ENCODE assay signal across 17 mouse cellular contexts in the genomic region with DNA sequence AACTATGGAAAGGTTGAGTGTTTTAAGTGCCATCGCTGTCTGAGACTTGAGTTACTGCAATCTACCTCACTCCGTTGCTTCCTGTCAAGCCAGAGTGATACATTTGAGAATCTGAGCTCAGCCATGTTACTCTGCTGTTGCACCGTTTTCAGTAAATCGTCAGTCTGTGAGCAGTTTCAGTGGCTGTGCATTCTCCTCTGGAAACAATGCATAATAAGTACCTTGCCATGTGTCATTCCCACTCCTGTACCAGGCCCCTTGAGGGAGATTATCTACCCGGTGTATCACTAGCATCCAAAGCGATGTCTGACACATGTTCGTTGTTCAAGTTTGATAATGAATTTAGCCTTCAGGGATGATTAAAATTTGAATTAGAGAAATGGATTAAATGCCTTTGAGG.
DNase-seq lines count a peak whose midpoint lies in the region; ATAC-seq and TF ChIP-seq lines count a peak whose summit lies in the region.
"Had no signal": no experiment of that assay in that cellular context is flagged by ENCODE, and none has a peak within 500 bp of the region (broad histone marks: within the 10 kb centered on the region; RNA-seq: fewer than 3 reads in every experiment).

No protein-coding gene starts in this region.

- no peak overlapping the region for H3K4me3 ChIP-seq in midbrain, embryonic 12.5 days
- no peak overlapping the region for H3K4me3 ChIP-seq in midbrain, embryonic 11.5 days (ENCODE audit: low read depth, low read length)
- H3K4me3 ChIP-seq in hindbrain, postnatal 0 days (ENCODE audit: low read length): no peak overlapping the region
- no peak overlapping the region for H3K4me3 ChIP-seq in midbrain, embryonic 15.5 days
- H3K4me3 ChIP-seq in neural tube, embryonic 14.5 days (ENCODE audit: low read depth, low read length): no peak overlapping the region
- H3K4me3 ChIP-seq: embryonic facial prominence, embryonic 12.5 days; forebrain, embryonic 15.5 days; heart, embryonic 13.5 days had no signal

- no peak overlapping the region for H3K9ac ChIP-seq in midbrain, embryonic 12.5 days (replicated peaks)
- H3K9ac ChIP-seq in midbrain, embryonic 11.5 days (ENCODE audit: low read length): no peak overlapping the region
- no peak overlapping the region for H3K9ac ChIP-seq in hindbrain, postnatal 0 days (replicated peaks; ENCODE audit: low read length)
- no peak overlapping the region for H3K9ac ChIP-seq in midbrain, embryonic 15.5 days
- no peak overlapping the region for H3K9ac ChIP-seq in neural tube, embryonic 14.5 days (replicated peaks; ENCODE audit: low read depth, low read length)
- H3K9ac ChIP-seq: embryonic facial prominence, embryonic 12.5 days; forebrain, embryonic 15.5 days; heart, embryonic 13.5 days had no signal

- H3K9me3 ChIP-seq in midbrain, embryonic 12.5 days: no peaks in the 10 kb centered on the region
- H3K9me3 ChIP-seq in midbrain, embryonic 11.5 days (ENCODE audit: control insufficient read depth, low read length): no peaks in the 10 kb centered on the region
- H3K9me3 ChIP-seq in hindbrain, postnatal 0 days (ENCODE audit: low read length): no peaks in the 10 kb centered on the region
- H3K9me3 ChIP-seq in midbrain, embryonic 15.5 days: no peaks in the 10 kb centered on the region
- H3K9me3 ChIP-seq in neural tube, embryonic 14.5 days (ENCODE audit: control insufficient read depth, low read length): no peaks in the 10 kb centered on the region
- H3K9me3 ChIP-seq: embryonic facial prominence, embryonic 12.5 days; forebrain, embryonic 15.5 days; heart, embryonic 13.5 days had no signal

- no peaks in the 10 kb centered on the region for H3K4me1 ChIP-seq in midbrain, embryonic 12.5 days
- no peaks in the 10 kb centered on the region; the same call in 1 of the 2 replicates for H3K4me1 ChIP-seq in midbrain, embryonic 11.5 days (ENCODE audit: control insufficient read depth, insufficient read depth, low read length)
- H3K4me1 ChIP-seq in hindbrain, postnatal 0 days (ENCODE audit: insufficient read depth, low read length): no peaks in the 10 kb centered on the region
- peaks cover 6% of the 10 kb centered on the region; the same call in 1 of the 2 replicates for H3K4me1 ChIP-seq in midbrain, embryonic 15.5 days
- H3K4me1 ChIP-seq in neural tube, embryonic 14.5 days (ENCODE audit: control insufficient read depth, insufficient read depth, low read length): peaks cover 6% of the 10 kb centered on the region; the same call in 1 of the 2 replicates
- H3K4me1 ChIP-seq: embryonic facial prominence, embryonic 12.5 days; forebrain, embryonic 15.5 days; heart, embryonic 13.5 days had no signal

- H3K27ac ChIP-seq in midbrain, embryonic 12.5 days (replicated peaks): no peak overlapping the region
- H3K27ac ChIP-seq in midbrain, embryonic 11.5 days (ENCODE audit: low read depth, low read length): no peak overlapping the region
- H3K27ac ChIP-seq in hindbrain, postnatal 0 days: no peak overlapping the region
- no peak overlapping the region for H3K27ac ChIP-seq in midbrain, embryonic 15.5 days
- H3K27ac ChIP-seq in neural tube, embryonic 14.5 days (ENCODE audit: low read depth, low read length): no peak overlapping the region
- H3K27ac ChIP-seq: embryonic facial prominence, embryonic 12.5 days; forebrain, embryonic 15.5 days; heart, embryonic 13.5 days had no signal

- TF ChIP-seq CTCF in hindbrain, postnatal 0 days (IDR thresholded peaks at IDR 0.05; ENCODE audit: low read depth): no peak

- WGBS in midbrain, embryonic 12.5 days: 70% methylated on average over 7 of the region's 7 CpGs
- WGBS in midbrain, embryonic 11.5 days: 76% methylated on average over 7 of the region's 7 CpGs
- WGBS in hindbrain, postnatal 0 days: 46% methylated on average over 7 of the region's 7 CpGs
- 49% methylated on average over 7 of the region's 7 CpGs for WGBS in midbrain, embryonic 15.5 days
- WGBS in neural tube, embryonic 14.5 days: 37% methylated on average over 7 of the region's 7 CpGs

- intact Hi-C loops in left cerebral cortex, postnatal 36 days (cut with DNase I): no loop called here

- no peak for DNase-seq in midbrain, embryonic 11.5 days (ENCODE audit: low spot score, missing footprints)
- DNase-seq in hindbrain, postnatal 0 days (ENCODE audit: low spot score): peak; percentile 9
- no peak for DNase-seq in kidney, postnatal 4 days
- DNase-seq in left cerebral cortex, postnatal 36 days (ENCODE audit: low spot score in 2 of 2): no peak
- DNase-seq: adrenal gland, adult 2 months; adrenal gland, postnatal 25 days; cerebellum, adult 8-10 months; cerebellum, postnatal 14 days; gastrocnemius, postnatal 36 days; heart, adult 11 months; heart, postnatal 36 days had no signal

- ATAC-seq in midbrain, embryonic 12.5 days (ENCODE audit: low FRiP score, low read depth): peak; percentile 53; the same call in 1 of the 2 replicates
- ATAC-seq in midbrain, embryonic 11.5 days (ENCODE audit: low FRiP score): no peak
- ATAC-seq in hindbrain, postnatal 0 days: no peak
- peak; percentile 86 for ATAC-seq in midbrain, embryonic 15.5 days (replicated peaks)
- ATAC-seq in neural tube, embryonic 14.5 days (ENCODE audit: low read depth): peak; percentile 89; the same call in 1 of the 2 replicates
- ATAC-seq: forebrain, embryonic 15.5 days had no signal

- no peaks in the 10 kb centered on the region for H3K36me3 ChIP-seq in midbrain, embryonic 12.5 days
- no peaks in the 10 kb centered on the region for H3K36me3 ChIP-seq in midbrain, embryonic 11.5 days (ENCODE audit: control insufficient read depth, insufficient read depth, low read length)
- H3K36me3 ChIP-seq in hindbrain, postnatal 0 days (ENCODE audit: insufficient read depth, low read length): no peaks in the 10 kb centered on the region
- no peaks in the 10 kb centered on the region for H3K36me3 ChIP-seq in midbrain, embryonic 15.5 days (replicated peaks)
- H3K36me3 ChIP-seq in neural tube, embryonic 14.5 days (ENCODE audit: control insufficient read depth, insufficient read depth, low read length): no peaks in the 10 kb centered on the region
- H3K36me3 ChIP-seq: embryonic facial prominence, embryonic 12.5 days; forebrain, embryonic 15.5 days; heart, embryonic 13.5 days had no signal

- no peak overlapping the region for H3K4me2 ChIP-seq in midbrain, embryonic 12.5 days (replicated peaks)
- no peak overlapping the region for H3K4me2 ChIP-seq in midbrain, embryonic 11.5 days
- no peak overlapping the region for H3K4me2 ChIP-seq in hindbrain, postnatal 0 days (ENCODE audit: low read depth, low read length)
- no peak overlapping the region for H3K4me2 ChIP-seq in midbrain, embryonic 15.5 days
- H3K4me2 ChIP-seq in neural tube, embryonic 14.5 days (ENCODE audit: low read depth, low read length): no peak overlapping the region
- H3K4me2 ChIP-seq: embryonic facial prominence, embryonic 12.5 days; forebrain, embryonic 15.5 days; heart, embryonic 13.5 days had no signal

- H3K27me3 ChIP-seq in midbrain, embryonic 12.5 days: no peaks in the 10 kb centered on the region
- no peaks in the 10 kb centered on the region for H3K27me3 ChIP-seq in midbrain, embryonic 11.5 days (ENCODE audit: control insufficient read depth, insufficient read depth, low read length)
- no peaks in the 10 kb centered on the region for H3K27me3 ChIP-seq in hindbrain, postnatal 0 days (ENCODE audit: insufficient read depth, low read length)
- H3K27me3 ChIP-seq in midbrain, embryonic 15.5 days (replicated peaks): no peaks in the 10 kb centered on the region
- H3K27me3 ChIP-seq in neural tube, embryonic 14.5 days (ENCODE audit: control insufficient read depth, insufficient read depth, low read length): no peaks in the 10 kb centered on the region
- H3K27me3 ChIP-seq: embryonic facial prominence, embryonic 12.5 days; forebrain, embryonic 15.5 days; heart, embryonic 13.5 days had no signal

Comparison
In these comparisons a context has a peak if more than half of its experiments do, and no peak if none do; other contexts are left out.
1. ATAC-seq: peak in midbrain, embryonic 12.5 days (single experiment), midbrain, embryonic 15.5 days (single experiment) and neural tube, embryonic 14.5 days (single experiment); none in midbrain, embryonic 11.5 days (single experiment) and hindbrain, postnatal 0 days (single experiment).